In the genomic region with DNA sequence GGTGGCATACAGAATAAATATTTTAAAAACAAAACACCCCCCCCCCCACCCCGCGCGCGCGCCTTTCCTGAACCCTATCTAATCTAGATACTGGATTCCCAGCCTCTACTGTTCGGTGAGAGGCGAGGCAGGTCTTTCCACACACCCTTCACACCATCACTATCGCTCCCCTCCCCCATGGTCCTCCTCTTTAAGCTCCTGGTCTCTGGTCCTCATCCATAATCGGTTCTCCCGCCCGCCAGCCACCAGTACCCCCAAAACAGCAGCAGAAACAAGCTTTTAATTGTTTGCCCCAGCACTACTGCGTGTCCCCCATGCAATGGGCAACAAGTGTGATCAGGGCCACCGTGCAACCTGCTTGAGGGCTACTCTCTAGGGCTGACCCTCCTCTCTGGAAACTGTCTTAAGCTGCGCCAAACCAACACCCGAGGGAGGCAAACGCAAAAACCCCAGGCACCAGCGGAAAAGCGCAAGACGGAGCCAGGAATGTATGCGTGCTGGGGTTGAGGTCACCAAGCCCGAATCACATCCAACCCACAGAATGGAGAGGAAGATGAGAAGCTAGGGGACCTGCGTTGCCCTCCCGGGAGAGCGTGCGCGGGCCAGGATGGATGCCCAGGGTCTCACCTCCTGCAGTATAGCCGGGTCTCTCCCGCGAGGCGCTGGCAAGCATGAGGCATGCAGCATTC, we compare ENCODE assay signal across 8 mouse cellular contexts. TPM values are rescaled to one million over a fixed set of nuclear protein-coding genes. Genes with fewer than 3 reads are reported as not detected.
DNase-seq lines count a peak whose midpoint lies in the region; ATAC-seq lines count a peak whose summit lies in the region.
"Had no signal": no experiment of that assay in that cellular context is flagged by ENCODE, and none has a peak within 500 bp of the region (broad histone marks: within the 10 kb centered on the region; RNA-seq: fewer than 3 reads in every experiment).

No protein-coding gene starts in this region.

- no peaks in the 10 kb centered on the region for H3K9me3 ChIP-seq in forebrain, embryonic 12.5 days
- H3K9me3 ChIP-seq in intestine, embryonic 15.5 days = no peaks in the 10 kb centered on the region
- no peaks in the 10 kb centered on the region for H3K9me3 ChIP-seq in stomach, embryonic 14.5 days (ENCODE audit: control insufficient read depth, low read depth, low read length)

- H3K27me3 ChIP-seq in forebrain, embryonic 12.5 days = peaks cover 15% of the 10 kb centered on the region; the same call in 1 of the 2 replicates
- H3K27me3 ChIP-seq in intestine, embryonic 15.5 days (replicated peaks) = peaks cover 17% of the 10 kb centered on the region
- no peaks in the 10 kb centered on the region; the same call in 1 of the 2 replicates for H3K27me3 ChIP-seq in stomach, embryonic 14.5 days (ENCODE audit: control insufficient read depth, insufficient read depth, low read length)

- peak overlapping the region; percentile 73 for H3K4me3 ChIP-seq in forebrain, embryonic 12.5 days (replicated peaks)
- H3K4me3 ChIP-seq in intestine, embryonic 15.5 days (replicated peaks) = peak overlapping the region; percentile 66
- peak overlapping the region; percentile 53 for H3K4me3 ChIP-seq in stomach, embryonic 14.5 days (ENCODE audit: low read depth, low read length)

- H3K27ac ChIP-seq in forebrain, embryonic 12.5 days = no peak overlapping the region
- H3K27ac ChIP-seq in intestine, embryonic 15.5 days = no peak overlapping the region
- H3K27ac ChIP-seq in stomach, embryonic 14.5 days (ENCODE audit: low read length) = no peak overlapping the region

- peaks cover 16% of the 10 kb centered on the region for H3K4me1 ChIP-seq in forebrain, embryonic 12.5 days
- H3K4me1 ChIP-seq in intestine, embryonic 15.5 days (replicated peaks) = peaks cover 7% of the 10 kb centered on the region
- H3K4me1 ChIP-seq in stomach, embryonic 14.5 days (ENCODE audit: control insufficient read depth, insufficient read depth, low read length) = no peaks in the 10 kb centered on the region

- peak; percentile 8 for DNase-seq in ovary, postnatal 36 days (ENCODE audit: low spot score)
- DNase-seq in ovary, postnatal 10 days (ENCODE audit: low spot score) = no peak
- peak; percentile 26 for DNase-seq in lung, postnatal 36 days

- peaks cover 6% of the 10 kb centered on the region; the same call in 1 of the 2 replicates for H3K36me3 ChIP-seq in forebrain, embryonic 12.5 days (replicated peaks)
- no peaks in the 10 kb centered on the region for H3K36me3 ChIP-seq in intestine, embryonic 15.5 days
- H3K36me3 ChIP-seq in stomach, embryonic 14.5 days (ENCODE audit: control insufficient read depth, insufficient read depth, low read length) = no peaks in the 10 kb centered on the region

- H3K9ac ChIP-seq in forebrain, embryonic 12.5 days = peak overlapping the region; percentile 78
- peak overlapping the region; percentile 18; the same call in 1 of the 2 replicates for H3K9ac ChIP-seq in intestine, embryonic 15.5 days
- H3K9ac ChIP-seq in stomach, embryonic 14.5 days (replicated peaks; ENCODE audit: low read depth, low read length) = no peak overlapping the region

- peak overlapping the region; percentile 91 for H3K4me2 ChIP-seq in forebrain, embryonic 12.5 days
- peak overlapping the region; percentile 99 for H3K4me2 ChIP-seq in intestine, embryonic 15.5 days (replicated peaks)
- peak overlapping the region; percentile 95 for H3K4me2 ChIP-seq in stomach, embryonic 14.5 days (replicated peaks; ENCODE audit: low read depth, low read length)

- 7% methylated on average over 30 of the region's 30 CpGs for whole genome bisulfite sequencing in forebrain, embryonic 12.5 days
- 7% methylated on average over 30 of the region's 30 CpGs for WGBS in intestine, embryonic 15.5 days
- 4% methylated on average over 30 of the region's 30 CpGs for WGBS in stomach, embryonic 14.5 days

- peak; percentile 45 for ATAC-seq in forebrain, embryonic 12.5 days (ENCODE audit: low FRiP score)
- ATAC-seq in intestine, embryonic 15.5 days = no peak
- no peak for ATAC-seq in stomach, embryonic 14.5 days (ENCODE audit: insufficient number of reproducible peaks, insufficient read depth, low FRiP score, low read depth)
- ATAC-seq in monocyte, adult 5-6 weeks (replicated peaks; ENCODE audit: insufficient number of reproducible peaks, low FRiP score, low TSS enrichment, poor library complexity, severe bottlenecking) = no peak

RNA-seq across cellular contexts. Expression of a gene that starts 59.5 kb away (rescaled TPM):
- 10.7 and 10.8 TPM in 2 replicates for polyA plus RNA-seq in forebrain, embryonic 12.5 days (2016; fragmentation: Nextera tagmentation; extraction: Ambion mirVana)
- 2.7 and 3.3 TPM in 2 replicates for polyA plus RNA-seq in intestine, embryonic 15.5 days (2015; fragmentation: Nextera tagmentation; extraction: Ambion mirVana)
- 4.3 and 6.8 TPM in 2 replicates for polyA plus RNA-seq in stomach, embryonic 14.5 days (2014; fragmentation: Nextera tagmentation; extraction: Ambion mirVana)
- total RNA-seq in monocyte, adult 5-6 weeks (2017) = not detected in 3 replicates
- polyA plus RNA-seq: liver, embryonic 16.5 days had no signal
